Mouse (Mus musculus): ENCODE results near the gene Plxnb2.

DNA sequence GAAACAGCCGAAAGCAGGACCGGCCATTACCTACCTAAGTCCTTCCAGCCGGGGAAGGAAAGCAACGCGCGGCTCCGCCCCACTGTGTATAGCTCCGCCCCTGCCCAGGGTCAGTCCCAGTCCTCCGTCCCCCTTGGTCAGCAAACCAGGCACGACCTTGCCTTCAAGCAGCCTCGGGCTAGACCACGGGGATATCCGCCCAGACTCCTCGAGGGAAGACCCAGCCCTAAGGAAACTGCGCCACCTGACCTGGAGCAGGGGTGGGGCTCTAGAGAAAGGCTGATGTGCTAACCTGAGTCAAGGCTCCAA lies 6.7 kb downstream of the Plxnb2 start:
- no peak for TF ChIP-seq GATA1 (IDR thresholded peaks at IDR 0.05; ENCODE audit: low read length)
- TF ChIP-seq TAL1 (IDR thresholded peaks at IDR 0.05; ENCODE audit: low read length) = no peak

Data from erythroblast, embryonic 14.5 days (primary cell).